Mouse (Mus musculus): Measurements from ENCODE around the gene Pex5l. TPM values are rescaled to one million over a fixed set of nuclear protein-coding genes. Genes with fewer than 3 reads are reported as not detected.

The Pex5l gene
- 1.1 and 1.6 TPM in 2 replicates for polyA plus RNA-seq (2016; fragmentation: Nextera tagmentation; extraction: Ambion mirVana)

GRCm38 (mm10) chr3:33142901-33143461, at the start of gene Pex5l:
Gene Pex5l, minus strand, starts transcription at chr3:33143247.
- peak; percentile 80 for DNase-seq (ENCODE audit: low spot score)
- Histone ChIP-seq H3K4me3 (peak within 1 kb of the TSS; percentile 68), H3K4me1 (peaks cover 19% of the 10 kb centered on the region), H3K36me3 (replicated peaks) (no peaks in the 10 kb centered on the region), H3K27ac (replicated peaks) (no peak within 1 kb of the TSS; the same call in 1 of the 2 replicates), H3K27me3 (replicated peaks; ENCODE audit: low read depth, poor library complexity, severe bottlenecking) (peaks cover 48% of the 10 kb centered on the region), H3K9me3 (no peaks in the 10 kb centered on the region)
- WGBS = under 1% methylated on average over 88 of the region's 88 CpGs

- no peaks in the 10 kb centered on the region for H3K36me3 ChIP-seq (replicated peaks)
- no peak for DNase-seq (ENCODE audit: low spot score)
- no peak overlapping the region for H3K4me3 ChIP-seq
- no peaks in the 10 kb centered on the region for H3K9me3 ChIP-seq
- 39% methylated on average over 3 of the region's 3 CpGs for WGBS
- peaks cover 12% of the 10 kb centered on the region for H3K4me1 ChIP-seq
- H3K27ac ChIP-seq (replicated peaks) = peak overlapping the region; percentile 57
- H3K27me3 ChIP-seq (replicated peaks; ENCODE audit: low read depth, poor library complexity, severe bottlenecking) = no peaks in the 10 kb centered on the region
These were observed 22.1 kb upstream of the Pex5l start for GRCm38 (mm10) chr3:33165186-33165585.

- Histone ChIP-seq H3K9me3 (no peaks in the 10 kb centered on the region), H3K27me3 (replicated peaks; ENCODE audit: low read depth, poor library complexity, severe bottlenecking) (no peaks in the 10 kb centered on the region), H3K27ac (replicated peaks) (no peak overlapping the region), H3K4me3 (no peak overlapping the region), H3K4me1 (peaks cover 12% of the 10 kb centered on the region), H3K36me3 (replicated peaks) (no peaks in the 10 kb centered on the region)
- no peak for DNase-seq (ENCODE audit: low spot score)
These were observed 20.8 kb upstream of the Pex5l start for GRCm38 (mm10) chr3:33163821-33164220.

GRCm38 (mm10) chr3:33143592-33143991, 545 bp upstream of the Pex5l start:
- peaks cover 48% of the 10 kb centered on the region for H3K27me3 ChIP-seq (replicated peaks; ENCODE audit: low read depth, poor library complexity, severe bottlenecking)
- H3K4me3 ChIP-seq = peak overlapping the region; percentile 68
- H3K27ac ChIP-seq (replicated peaks) = no peak overlapping the region
- no peak for DNase-seq (ENCODE audit: low spot score)
- H3K9me3 ChIP-seq = no peaks in the 10 kb centered on the region
- 80% methylated on average over 7 of the region's 7 CpGs for WGBS
- no peaks in the 10 kb centered on the region for H3K36me3 ChIP-seq (replicated peaks)
- H3K4me1 ChIP-seq = peaks cover 19% of the 10 kb centered on the region

GRCm38 (mm10) chr3:33142398-33142797, 649 bp downstream of the Pex5l start:
- Histone ChIP-seq H3K4me1 (peaks cover 19% of the 10 kb centered on the region), H3K9me3 (no peaks in the 10 kb centered on the region), H3K4me3 (peak overlapping the region; percentile 68), H3K27ac (replicated peaks) (no peak overlapping the region; the same call in 1 of the 2 replicates), H3K36me3 (replicated peaks) (no peaks in the 10 kb centered on the region), H3K27me3 (replicated peaks; ENCODE audit: low read depth, poor library complexity, severe bottlenecking) (peaks cover 48% of the 10 kb centered on the region)
- WGBS = 1% methylated on average over 17 of the region's 17 CpGs
- DNase-seq (ENCODE audit: low spot score) = peak; percentile 50

GRCm38 (mm10) chr3:33129944-33130343, 13.1 kb downstream of the Pex5l start:
- Histone ChIP-seq H3K27ac (replicated peaks) (no peak overlapping the region), H3K4me1 (no peaks in the 10 kb centered on the region), H3K27me3 (replicated peaks; ENCODE audit: low read depth, poor library complexity, severe bottlenecking) (no peaks in the 10 kb centered on the region), H3K36me3 (replicated peaks) (no peaks in the 10 kb centered on the region), H3K9me3 (no peaks in the 10 kb centered on the region), H3K4me3 (no peak overlapping the region)
- no peak for DNase-seq (ENCODE audit: low spot score)

- Histone ChIP-seq H3K9me3 (no peaks in the 10 kb centered on the region), H3K4me1 (no peaks in the 10 kb centered on the region), H3K36me3 (replicated peaks) (no peaks in the 10 kb centered on the region), H3K4me3 (no peak overlapping the region), H3K27ac (replicated peaks) (no peak overlapping the region), H3K27me3 (replicated peaks; ENCODE audit: low read depth, poor library complexity, severe bottlenecking) (no peaks in the 10 kb centered on the region)
- no peak for DNase-seq (ENCODE audit: low spot score)
- WGBS = 93% methylated on average over 5 of the region's 5 CpGs
These were observed 18.3 kb downstream of the Pex5l start for GRCm38 (mm10) chr3:33124796-33125195.

- no peak overlapping the region for H3K27ac ChIP-seq (replicated peaks)
- H3K4me1 ChIP-seq = no peaks in the 10 kb centered on the region
- 91% methylated on average over 2 of the region's 2 CpGs for WGBS
- no peak for DNase-seq (ENCODE audit: low spot score)
- no peaks in the 10 kb centered on the region for H3K27me3 ChIP-seq (replicated peaks; ENCODE audit: low read depth, poor library complexity, severe bottlenecking)
- H3K36me3 ChIP-seq (replicated peaks) = no peaks in the 10 kb centered on the region
- H3K9me3 ChIP-seq = no peaks in the 10 kb centered on the region
- no peak overlapping the region for H3K4me3 ChIP-seq
These were observed 37.3 kb downstream of the Pex5l start for GRCm38 (mm10) chr3:33105785-33106184.

GRCm38 (mm10) chr3:33103501-33103900, 39.5 kb downstream of the Pex5l start:
- H3K27ac ChIP-seq (replicated peaks) = no peak overlapping the region
- no peaks in the 10 kb centered on the region for H3K9me3 ChIP-seq
- no peak for DNase-seq (ENCODE audit: low spot score)
- no peaks in the 10 kb centered on the region for H3K4me1 ChIP-seq
- WGBS = 93% methylated on average over 6 of the region's 6 CpGs
- no peak overlapping the region for H3K4me3 ChIP-seq
- no peaks in the 10 kb centered on the region for H3K27me3 ChIP-seq (replicated peaks; ENCODE audit: low read depth, poor library complexity, severe bottlenecking)
- no peaks in the 10 kb centered on the region for H3K36me3 ChIP-seq (replicated peaks)

- no peak overlapping the region for H3K27ac ChIP-seq (replicated peaks)
- no peaks in the 10 kb centered on the region for H3K27me3 ChIP-seq (replicated peaks; ENCODE audit: low read depth, poor library complexity, severe bottlenecking)
- H3K9me3 ChIP-seq = no peaks in the 10 kb centered on the region
- no peak for DNase-seq (ENCODE audit: low spot score)
- no peaks in the 10 kb centered on the region for H3K4me1 ChIP-seq
- no peaks in the 10 kb centered on the region for H3K36me3 ChIP-seq (replicated peaks)
- no peak overlapping the region for H3K4me3 ChIP-seq
- 71% methylated on average over 9 of the region's 9 CpGs for WGBS
These were observed 44.3 kb downstream of the Pex5l start for GRCm38 (mm10) chr3:33098550-33099295.

GRCm38 (mm10) chr3:33093646-33094045, 49.4 kb downstream of the Pex5l start:
- Histone ChIP-seq H3K4me1 (peaks cover 12% of the 10 kb centered on the region), H3K27ac (replicated peaks) (no peak overlapping the region), H3K27me3 (replicated peaks; ENCODE audit: low read depth, poor library complexity, severe bottlenecking) (no peaks in the 10 kb centered on the region; the same call in 1 of the 2 replicates), H3K9me3 (no peaks in the 10 kb centered on the region), H3K36me3 (replicated peaks) (no peaks in the 10 kb centered on the region), H3K4me3 (no peak overlapping the region)
- WGBS = 72% methylated on average over 6 of the region's 6 CpGs
- no peak for DNase-seq (ENCODE audit: low spot score)

- Histone ChIP-seq H3K36me3 (replicated peaks) (no peaks in the 10 kb centered on the region), H3K27me3 (replicated peaks; ENCODE audit: low read depth, poor library complexity, severe bottlenecking) (no peaks in the 10 kb centered on the region; the same call in 1 of the 2 replicates), H3K4me3 (peak overlapping the region; percentile 37), H3K4me1 (peaks cover 20% of the 10 kb centered on the region), H3K27ac (replicated peaks) (peak overlapping the region; percentile 40; the same call in 1 of the 2 replicates), H3K9me3 (no peaks in the 10 kb centered on the region)
- WGBS = 12% methylated on average over 9 of the region's 9 CpGs
- DNase-seq (ENCODE audit: low spot score) = peak; percentile 63
These were observed 53.0 kb downstream of the Pex5l start for GRCm38 (mm10) chr3:33090001-33090400.

- no peak for DNase-seq (ENCODE audit: low spot score)
- H3K27ac ChIP-seq (replicated peaks) = no peak overlapping the region
- H3K4me3 ChIP-seq = peak overlapping the region; percentile 37; the same call in 1 of the 2 replicates
- WGBS = 41% methylated on average over 2 of the region's 2 CpGs
- no peaks in the 10 kb centered on the region for H3K9me3 ChIP-seq
- no peaks in the 10 kb centered on the region; the same call in 1 of the 2 replicates for H3K27me3 ChIP-seq (replicated peaks; ENCODE audit: low read depth, poor library complexity, severe bottlenecking)
- no peaks in the 10 kb centered on the region for H3K36me3 ChIP-seq (replicated peaks)
- H3K4me1 ChIP-seq = peaks cover 20% of the 10 kb centered on the region
These were observed 53.6 kb downstream of the Pex5l start for GRCm38 (mm10) chr3:33089470-33089869.
